Mouse (Mus musculus): ENCODE results near the gene Nbea. TPM values are rescaled to one million over a fixed set of nuclear protein-coding genes. Genes with fewer than 3 reads are reported as not detected.

Gene Nbea
- total RNA-seq, 2 experiments from 2014 or later = 18.0 to 20.8 TPM

- DNase-seq (ENCODE audit: low spot score in 2 of 2) = no peak
These were observed 427.5 kb downstream of the Nbea start for GRCm38 (mm10) chr3:55755805-55756601.

- no peak for DNase-seq (ENCODE audit: low spot score in 2 of 2)
These were observed 428.4 kb downstream of the Nbea start for GRCm38 (mm10) chr3:55754981-55755608.

- DNase-seq (ENCODE audit: low spot score in 2 of 2) = no peak
These were observed 429.6 kb downstream of the Nbea start for GRCm38 (mm10) chr3:55753872-55754271.

- DNase-seq (ENCODE audit: low spot score in 2 of 2) = no peak
These were observed 430.9 kb downstream of the Nbea start for GRCm38 (mm10) chr3:55752558-55752957.

- no peak for DNase-seq (ENCODE audit: low spot score in 2 of 2)
These were observed 432.1 kb downstream of the Nbea start for GRCm38 (mm10) chr3:55751363-55751762.

GRCm38 (mm10) chr3:55750445-55751065 lies 432.9 kb downstream of the Nbea start:
- no peak for DNase-seq (ENCODE audit: low spot score in 2 of 2)

- DNase-seq (ENCODE audit: low spot score in 2 of 2) = no peak
These were observed 439.6 kb downstream of the Nbea start for GRCm38 (mm10) chr3:55743885-55744284.

GRCm38 (mm10) chr3:55742654-55743053 lies 440.8 kb downstream of the Nbea start:
- no peak for DNase-seq (ENCODE audit: low spot score in 2 of 2)

GRCm38 (mm10) chr3:55742218-55742617 lies 441.3 kb downstream of the Nbea start:
- no peak for DNase-seq (ENCODE audit: low spot score in 2 of 2)

- DNase-seq (ENCODE audit: low spot score in 2 of 2) = no peak
These were observed 442.1 kb downstream of the Nbea start for GRCm38 (mm10) chr3:55741428-55741827.

- DNase-seq (ENCODE audit: low spot score in 2 of 2) = no peak
These were observed 449.8 kb downstream of the Nbea start for GRCm38 (mm10) chr3:55733665-55734064.

- no peak for DNase-seq (ENCODE audit: low spot score in 2 of 2)
These were observed 453.0 kb downstream of the Nbea start for GRCm38 (mm10) chr3:55730549-55730948.

GRCm38 (mm10) chr3:55730142-55730541 lies 453.4 kb downstream of the Nbea start:
- DNase-seq (ENCODE audit: low spot score in 2 of 2) = no peak

- DNase-seq (ENCODE audit: low spot score in 2 of 2) = no peak
These were observed 469.2 kb downstream of the Nbea start for GRCm38 (mm10) chr3:55714260-55714659.

GRCm38 (mm10) chr3:55713856-55714255 lies 469.6 kb downstream of the Nbea start:
- no peak for DNase-seq (ENCODE audit: low spot score in 2 of 2)

- no peak for DNase-seq (ENCODE audit: low spot score in 2 of 2)
These were observed 473.2 kb downstream of the Nbea start for GRCm38 (mm10) chr3:55710300-55710699.

- DNase-seq (ENCODE audit: low spot score in 2 of 2) = no peak
These were observed 481.9 kb downstream of the Nbea start for GRCm38 (mm10) chr3:55701632-55702031.

- no peak for DNase-seq (ENCODE audit: low spot score in 2 of 2)
These were observed 486.3 kb downstream of the Nbea start for GRCm38 (mm10) chr3:55697174-55697573.

- no peak for DNase-seq (ENCODE audit: low spot score in 2 of 2)
These were observed 490.4 kb downstream of the Nbea start for GRCm38 (mm10) chr3:55693073-55693472.

GRCm38 (mm10) chr3:55688098-55688497 lies 495.4 kb downstream of the Nbea start:
- no peak for DNase-seq (ENCODE audit: low spot score in 2 of 2)

GRCm38 (mm10) chr3:55686993-55687392 lies 496.5 kb downstream of the Nbea start:
- no peak for DNase-seq (ENCODE audit: low spot score in 2 of 2)

- no peak for DNase-seq (ENCODE audit: low spot score in 2 of 2)
These were observed 497.9 kb downstream of the Nbea start for GRCm38 (mm10) chr3:55685627-55686026.
